Mouse (Mus musculus) olfactory bulb, adult 2 months (tissue): ENCODE data around the gene Dgcr2. TPM values are rescaled to one million over a fixed set of nuclear protein-coding genes. Genes with fewer than 3 reads are reported as not detected.

Source experiments
- H3K27ac ChIP-seq: fragments of 200-500 bp; 2 replicates; pipeline ENCODE4 v1.5.1; 2012; ENCODE audit warnings: low read depth, low read length; ENCODE audit not compliant: insufficient read depth
- H3K4me1 ChIP-seq: fragments of 200-500 bp; 2 replicates; pipeline ENCODE4 v1.6.1; 2012; ENCODE audit warnings: low read length; ENCODE audit not compliant: control insufficient read depth, insufficient read depth
- H3K4me3 ChIP-seq: fragments of 200-500 bp; 2 replicates; pipeline ENCODE4 v1.5.1; 2012; ENCODE audit warnings: mild to moderate bottlenecking, low read depth, low read length, moderate library complexity; ENCODE audit not compliant: insufficient read depth
- CTCF ChIP-seq: fragments of 200-500 bp; IDR thresholded peaks from 2 replicates; pipeline ENCODE4 v1.5.1; 2012; ENCODE audit warnings: low read depth, mild to moderate bottlenecking, low read length, moderate library complexity; ENCODE audit not compliant: insufficient read depth
- POLR2A ChIP-seq: fragments of 200-500 bp; IDR thresholded peaks from 2 replicates; pipeline ENCODE4 v1.6.1; 2012; ENCODE audit warnings: mild to moderate bottlenecking, low read depth, low read length, moderate library complexity; ENCODE audit not compliant: insufficient read depth
- WGBS: fragments of 180-500 bp; shearing (Covaris S2); methylation state at CpG from one replicate; pipeline ENCODE4 v1.1.7; 2018; 5-methylcytosine and 5-hydroxymethylcytosine counted together
- polyA plus RNA-seq: library from polyadenylated mRNA; stranded (reverse); fragments of >200 nt; gene quantifications from 2 replicates; pipeline ENCODE4 v1.2.4, GENCODE M21; 2012; ENCODE audit warnings: low replicate concordance; ENCODE audit not compliant: missing spikeins, insufficient read depth, insufficient read length

Gene Dgcr2
- polyA plus RNA-seq, 1 experiment, result not detected

DNA sequence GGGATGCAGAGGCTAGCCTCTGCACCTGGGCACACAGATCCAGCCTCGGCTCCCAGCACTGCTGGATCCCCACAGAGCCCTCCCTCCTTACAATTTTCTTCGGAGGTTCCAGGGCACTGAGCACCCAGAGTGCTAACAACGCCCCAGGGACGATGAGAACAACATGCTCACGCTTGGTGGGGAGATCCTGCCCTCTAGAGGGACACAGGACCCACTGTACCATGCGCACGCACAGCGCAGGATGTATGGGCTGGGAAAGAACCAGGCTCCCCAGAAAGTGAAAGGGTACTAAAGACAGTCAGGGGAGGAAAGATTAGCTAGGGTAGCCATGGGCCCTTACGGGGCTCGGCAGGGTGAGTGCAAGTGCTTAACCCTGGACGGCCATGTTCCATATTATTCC, 66.6 kb downstream of the Dgcr2 start:
- Histone ChIP-seq H3K4me3 (no peak overlapping the region), H3K4me1 (peaks cover 17% of the 10 kb centered on the region), H3K27ac (no peak overlapping the region)
- TF ChIP-seq CTCF (no peak), POLR2A (no peak)
- 22% methylated on average over 11 of the region's 11 CpGs for WGBS

DNA sequence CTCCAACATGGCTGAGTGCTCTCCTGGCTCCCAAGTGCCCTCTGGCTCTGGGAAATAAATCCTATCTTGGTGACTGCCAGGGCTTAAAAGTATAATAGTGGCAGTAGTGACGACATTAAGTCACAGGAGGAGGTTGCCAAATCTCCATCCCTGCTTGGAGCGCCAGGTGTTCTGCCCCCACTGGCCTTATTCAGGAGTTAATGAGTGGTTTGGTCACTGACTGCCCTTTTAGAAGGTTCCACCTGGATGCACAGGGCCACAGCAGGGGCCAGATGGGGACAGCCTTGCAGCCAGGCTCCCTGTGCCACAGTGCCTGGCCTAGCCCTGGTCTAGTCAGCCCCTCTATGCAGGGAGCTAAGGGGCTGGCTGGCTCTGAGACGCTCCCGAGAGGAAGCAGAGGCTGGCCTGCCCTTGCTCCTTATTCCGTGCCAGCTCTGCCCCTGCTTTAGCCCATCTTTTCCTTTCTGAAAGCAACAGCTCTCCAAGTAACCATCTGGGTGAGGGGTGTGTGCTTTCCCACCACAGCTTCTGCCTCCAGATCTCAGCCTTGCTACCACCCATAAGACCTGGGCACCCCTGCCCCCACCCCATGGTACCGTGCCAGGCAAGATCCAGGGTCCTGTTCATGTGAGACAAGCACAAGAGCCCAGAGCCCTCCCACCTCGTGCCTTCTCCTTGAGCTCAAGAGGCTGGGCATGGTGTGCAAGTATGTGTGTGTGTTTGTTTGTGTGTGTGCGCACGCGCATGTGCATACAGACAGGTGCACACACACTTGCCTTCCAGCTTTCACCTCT, 67.8 kb downstream of the Dgcr2 start:
- Histone ChIP-seq H3K4me3 (no peak overlapping the region), H3K27ac (no peak overlapping the region), H3K4me1 (peaks cover 14% of the 10 kb centered on the region)
- no peak for TF ChIP-seq CTCF
- no peak for TF ChIP-seq POLR2A
- WGBS, result 59% methylated on average over 10 of the region's 10 CpGs

DNA sequence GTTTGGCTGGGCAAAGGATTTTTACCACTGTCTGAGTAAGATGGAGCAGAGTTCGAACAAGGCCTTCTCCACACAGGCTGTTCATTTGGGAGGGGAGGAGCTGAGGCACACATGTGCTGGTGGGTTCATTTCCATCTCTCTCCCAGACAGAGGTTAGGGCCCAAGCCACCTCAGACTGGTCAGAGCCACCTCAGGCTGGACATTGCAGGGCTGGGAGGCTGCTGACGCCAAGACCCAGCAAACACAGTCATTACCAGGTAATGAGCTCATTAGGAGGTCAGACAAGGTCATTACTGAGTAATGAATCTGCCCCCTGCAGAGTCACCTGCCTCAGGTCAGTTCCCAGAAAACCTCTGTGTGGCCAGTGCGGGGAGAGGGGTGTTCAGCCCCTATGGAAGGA, 69.5 kb downstream of the Dgcr2 start:
- TF ChIP-seq POLR2A (no peak), CTCF (no peak)
- H3K4me3 ChIP-seq, result no peak overlapping the region
- no peak overlapping the region for H3K27ac ChIP-seq
- peaks cover 9% of the 10 kb centered on the region for H3K4me1 ChIP-seq
- 78% methylated on average over 3 of the region's 3 CpGs for WGBS

DNA sequence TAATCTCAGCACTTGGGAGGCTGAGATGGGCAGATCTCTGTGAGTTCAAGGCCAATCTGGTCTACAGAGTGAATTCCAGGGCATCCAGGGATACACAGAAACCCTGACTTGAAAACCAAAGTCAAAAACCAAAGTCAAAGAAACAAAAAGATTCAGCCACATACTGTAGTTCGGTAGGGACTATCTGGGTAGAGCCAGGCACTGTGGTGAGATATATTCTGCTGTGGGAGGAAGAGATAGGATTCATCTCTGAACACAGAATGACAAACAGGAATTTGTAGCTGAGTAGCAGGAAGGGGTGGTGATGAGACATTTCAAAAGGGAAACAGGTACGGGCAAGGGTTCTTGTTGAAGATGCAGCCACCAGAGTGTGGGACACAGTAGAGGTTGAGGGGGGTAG, 70.1 kb downstream of the Dgcr2 start:
- TF ChIP-seq POLR2A, result no peak

DNA sequence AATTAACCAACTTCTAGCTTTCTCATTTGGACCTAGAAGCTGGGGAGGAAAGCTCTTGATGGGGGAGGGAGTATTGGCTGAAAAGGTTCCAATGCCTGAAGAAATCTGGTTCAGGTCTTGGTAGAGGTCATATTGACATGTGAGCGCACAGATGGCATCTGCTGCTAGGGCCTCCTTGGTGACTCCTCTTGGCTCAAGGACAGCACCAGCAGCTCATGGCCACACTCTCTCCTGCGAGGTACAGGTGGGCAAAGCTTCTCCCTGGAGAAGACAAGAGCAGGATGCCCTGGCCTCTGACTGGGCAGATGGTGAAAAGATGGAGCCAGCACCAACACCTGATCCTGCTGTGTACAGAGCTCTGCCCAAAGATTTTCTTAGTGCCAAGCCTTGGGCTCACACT, 71.9 kb downstream of the Dgcr2 start:
- H3K4me3 ChIP-seq, result no peak overlapping the region
- H3K27ac ChIP-seq, result no peak overlapping the region
- TF ChIP-seq CTCF (no peak), POLR2A (no peak)
- H3K4me1 ChIP-seq, result peaks cover under 1% of the 10 kb centered on the region; the same call in 1 of the 2 replicates
- 86% methylated on average over 2 of the region's 2 CpGs for whole genome bisulfite sequencing

More for the DNA sequence above, 70.1 kb downstream of the Dgcr2 start:
- WGBS, result 95% methylated on average over 2 of the region's 2 CpGs
- Histone ChIP-seq H3K27ac (no peak overlapping the region), H3K4me3 (no peak overlapping the region), H3K4me1 (peaks cover 7% of the 10 kb centered on the region)

DNA sequence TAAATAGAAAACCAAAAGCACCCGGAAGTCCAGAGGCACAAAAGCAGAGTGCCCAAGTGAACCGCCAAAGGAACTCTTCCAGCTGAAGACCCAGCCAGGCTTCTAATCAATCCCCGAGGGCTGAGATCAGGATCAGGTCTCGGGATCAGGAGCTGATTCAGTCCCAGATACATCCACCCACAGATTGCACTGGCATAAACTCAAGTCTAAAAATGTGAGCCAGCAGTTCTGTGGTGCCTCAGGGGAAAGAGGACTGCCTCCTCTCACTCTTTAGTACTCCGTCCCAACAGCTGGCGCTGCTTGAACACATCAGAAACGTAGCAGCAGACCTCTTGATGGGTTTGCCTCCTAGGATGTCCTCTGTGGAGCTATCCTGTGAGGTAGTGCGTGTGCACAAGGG, 81.8 kb downstream of the Dgcr2 start:
- Histone ChIP-seq H3K4me3 (no peak overlapping the region), H3K27ac (no peak overlapping the region), H3K4me1 (peaks cover 19% of the 10 kb centered on the region)
- TF ChIP-seq CTCF, result no peak
- no peak for TF ChIP-seq POLR2A
- WGBS, result 56% methylated on average over 8 of the region's 8 CpGs

DNA sequence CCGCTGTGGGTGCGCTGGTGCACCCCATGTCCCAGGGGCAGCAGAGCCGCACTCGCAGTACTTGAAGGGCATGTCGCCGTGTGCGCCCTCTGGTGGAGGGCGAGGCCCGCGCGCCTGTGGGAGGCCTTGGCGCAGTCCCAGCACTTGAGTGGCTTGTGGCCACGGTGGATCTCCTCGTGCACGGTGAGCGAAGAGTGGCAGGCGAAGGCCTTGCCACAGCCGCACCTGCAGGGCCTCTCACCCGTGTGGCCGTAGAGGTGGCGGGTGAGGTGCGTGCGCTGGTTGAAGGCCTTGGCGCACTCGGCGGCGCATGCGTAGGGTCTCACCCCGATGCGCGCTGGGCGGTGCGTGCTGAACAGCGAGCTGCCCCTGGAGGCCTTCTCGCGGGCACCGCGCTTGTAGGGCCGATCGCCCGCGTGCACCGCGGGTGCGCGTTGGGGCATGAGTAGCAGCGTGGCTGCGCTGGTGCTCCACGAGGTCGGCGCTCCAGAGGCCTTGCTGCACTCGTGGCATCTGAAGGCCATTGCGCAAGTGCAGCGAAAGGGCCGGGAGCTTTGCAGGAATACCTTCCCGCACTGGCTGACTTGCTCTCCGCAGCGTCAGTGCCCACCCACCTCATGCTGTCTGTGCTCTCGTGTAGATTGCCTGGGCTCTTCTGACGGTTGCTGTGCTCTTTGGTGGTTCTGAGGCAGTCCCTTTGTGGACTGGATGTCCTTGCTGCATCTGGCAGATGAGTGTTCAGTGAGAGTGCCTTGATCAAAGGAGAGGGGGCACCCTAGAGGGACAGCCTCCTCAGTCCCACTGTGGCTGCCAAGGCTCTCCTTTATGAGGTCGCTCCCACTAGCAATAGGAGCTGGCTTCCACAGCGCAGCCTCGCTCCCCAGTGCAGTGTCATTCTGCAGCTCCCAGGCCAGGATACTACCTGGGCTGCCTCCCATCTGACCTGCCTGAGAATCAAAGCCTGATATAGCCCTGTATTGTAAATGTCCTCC, 82.7 kb downstream of the Dgcr2 start:
- TF ChIP-seq CTCF (peak; percentile 100), POLR2A (peak; percentile 56)
- 2% methylated on average over 63 of the region's 63 CpGs for WGBS
- H3K4me3 ChIP-seq, result peak overlapping the region; percentile 52
- peaks cover 19% of the 10 kb centered on the region for H3K4me1 ChIP-seq
- peak overlapping the region; percentile 61 for H3K27ac ChIP-seq

DNA sequence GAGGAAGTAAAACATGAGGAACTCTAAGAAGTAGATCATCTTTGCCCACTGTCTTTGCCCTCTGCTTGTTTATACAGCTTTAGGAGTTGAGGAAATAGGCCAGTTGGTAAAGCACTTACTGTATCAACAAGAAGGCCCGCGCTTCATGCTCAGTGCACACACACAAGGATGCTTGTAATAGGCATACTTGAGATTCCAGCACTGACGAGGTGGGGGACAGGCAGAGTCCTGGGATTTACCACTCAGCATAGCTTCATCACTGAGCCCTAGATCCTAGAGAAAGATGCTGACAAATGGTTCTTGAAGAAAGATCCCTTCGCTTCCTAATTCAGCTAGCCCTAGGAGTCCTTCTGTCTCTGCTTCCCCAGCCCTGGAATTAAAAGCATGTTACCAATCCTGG, 85.2 kb downstream of the Dgcr2 start:
- no peak overlapping the region for H3K4me3 ChIP-seq
- 81% methylated on average over 4 of the region's 4 CpGs for WGBS
- H3K4me1 ChIP-seq, result peaks cover 28% of the 10 kb centered on the region
- H3K27ac ChIP-seq, result no peak overlapping the region
- TF ChIP-seq CTCF (no peak), POLR2A (no peak)

DNA sequence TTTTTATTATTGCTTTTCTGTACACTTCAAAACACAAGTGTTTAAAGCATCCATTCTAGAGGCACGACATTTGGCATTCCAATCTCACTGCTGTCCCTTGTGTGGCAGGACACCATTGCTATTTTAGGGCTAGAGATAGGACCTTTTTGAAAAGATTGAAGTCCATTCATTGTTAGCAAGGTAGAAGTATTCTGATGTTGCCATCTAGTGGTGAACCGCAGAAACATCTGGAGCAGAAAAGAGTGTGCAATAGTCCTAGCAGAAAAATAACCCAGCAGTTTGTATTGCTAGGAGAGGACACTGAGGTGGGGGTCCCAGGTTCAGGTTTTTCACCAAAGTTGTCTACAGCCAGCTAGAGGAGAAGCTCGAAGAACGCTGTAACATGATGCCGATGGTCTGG, 86.2 kb downstream of the Dgcr2 start:
- no peak overlapping the region for H3K27ac ChIP-seq
- TF ChIP-seq CTCF (no peak), POLR2A (no peak)
- 7% methylated on average over 5 of the region's 5 CpGs for WGBS
- peaks cover 33% of the 10 kb centered on the region for H3K4me1 ChIP-seq
- H3K4me3 ChIP-seq, result no peak overlapping the region
